Mouse (Mus musculus): ENCODE results near the gene H1foo. TPM values are rescaled to one million over a fixed set of nuclear protein-coding genes. Genes with fewer than 3 reads are reported as not detected.

H1foo gene
- polyA plus RNA-seq, 1 experiment from 2014 or later = not detected

DNA sequence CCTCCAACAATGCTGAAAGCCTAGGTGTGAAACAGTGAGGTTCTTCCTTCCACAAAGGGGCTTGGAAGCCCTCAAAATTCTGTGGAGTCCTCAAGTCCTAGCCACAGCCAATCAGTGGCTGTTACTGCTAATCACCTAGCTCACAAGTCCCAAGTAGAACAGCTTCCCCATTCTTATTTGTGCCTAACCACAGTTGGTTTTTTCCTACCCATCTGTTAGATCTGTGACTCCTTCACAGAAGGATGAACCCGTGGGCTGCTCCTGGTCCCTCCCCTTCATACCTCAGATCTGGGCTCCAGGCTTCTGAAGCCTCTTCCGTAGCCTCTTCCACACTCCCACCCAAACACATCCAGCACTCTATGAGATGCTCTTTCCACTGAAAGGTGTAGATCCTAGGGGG, 37.9 kb upstream of the H1foo start:
- Histone ChIP-seq H3K4me3 (ENCODE audit: low read depth, low read length) (no peak overlapping the region), H3K36me3 (ENCODE audit: control insufficient read depth, insufficient read depth, low read length) (peaks cover 20% of the 10 kb centered on the region), H3K9me3 (ENCODE audit: control insufficient read depth, low read length) (no peaks in the 10 kb centered on the region), H3K27ac (ENCODE audit: low read depth) (no peak overlapping the region), H3K4me1 (replicated peaks; ENCODE audit: control insufficient read depth, insufficient read depth, low read length) (0 out of 2 replicates have a peak, but pooled peaks cover 10% of the 10 kb centered on the region), H3K4me2 (ENCODE audit: low read length) (no peak overlapping the region), H3K27me3 (replicated peaks; ENCODE audit: control insufficient read depth, insufficient read depth, low read length) (no peaks in the 10 kb centered on the region), H3K9ac (ENCODE audit: low read length) (no peak overlapping the region)
- ATAC-seq (replicated peaks; ENCODE audit: low FRiP score, low TSS enrichment, low read depth) = no peak
- 86% methylated on average over 2 of the region's 2 CpGs for WGBS
- no peak for DNase-seq (ENCODE audit: low spot score)

DNA sequence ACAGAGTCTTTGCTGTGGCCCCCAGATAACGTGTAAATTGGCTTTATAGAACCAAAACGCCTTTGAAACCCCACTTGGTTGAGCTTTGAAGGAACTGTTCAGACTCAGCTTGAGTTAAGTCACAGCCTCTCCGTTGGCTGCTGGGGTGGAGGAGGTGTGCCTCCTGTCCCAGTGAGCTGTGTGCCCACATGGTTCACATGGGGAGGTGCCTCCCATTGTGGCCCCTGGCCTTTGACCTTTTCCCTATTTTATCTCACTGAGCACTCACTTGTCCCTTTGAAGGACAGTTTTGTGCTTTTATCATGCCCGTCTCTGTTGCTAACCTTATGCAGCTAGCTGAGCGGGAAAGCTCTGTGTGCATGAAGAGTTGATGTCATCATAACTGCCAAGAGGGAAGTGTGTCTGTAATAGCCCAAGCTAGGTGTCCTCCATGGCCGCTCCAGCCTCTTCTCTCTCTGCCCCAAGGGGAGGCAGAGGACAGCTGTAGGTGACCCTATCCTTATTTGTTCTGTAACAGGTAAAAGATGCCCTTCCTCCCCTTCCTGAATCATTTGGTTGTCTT, 36.2 kb upstream of the H1foo start:
- ATAC-seq (replicated peaks; ENCODE audit: low FRiP score, low TSS enrichment, low read depth) = no peak
- peaks cover 19% of the 10 kb centered on the region for H3K36me3 ChIP-seq (ENCODE audit: control insufficient read depth, insufficient read depth, low read length)
- H3K4me3 ChIP-seq (ENCODE audit: low read depth, low read length) = no peak overlapping the region
- no peaks in the 10 kb centered on the region for H3K27me3 ChIP-seq (replicated peaks; ENCODE audit: control insufficient read depth, insufficient read depth, low read length)
- 0 out of 2 replicates have a peak, but pooled peaks cover 10% of the 10 kb centered on the region for H3K4me1 ChIP-seq (replicated peaks; ENCODE audit: control insufficient read depth, insufficient read depth, low read length)
- H3K4me2 ChIP-seq (ENCODE audit: low read length) = no peak overlapping the region
- H3K9me3 ChIP-seq (ENCODE audit: control insufficient read depth, low read length) = no peaks in the 10 kb centered on the region
- 57% methylated on average over 6 of the region's 6 CpGs for WGBS
- DNase-seq (ENCODE audit: low spot score) = no peak
- no peak overlapping the region for H3K9ac ChIP-seq (ENCODE audit: low read length)
- H3K27ac ChIP-seq (ENCODE audit: low read depth) = no peak overlapping the region

DNA sequence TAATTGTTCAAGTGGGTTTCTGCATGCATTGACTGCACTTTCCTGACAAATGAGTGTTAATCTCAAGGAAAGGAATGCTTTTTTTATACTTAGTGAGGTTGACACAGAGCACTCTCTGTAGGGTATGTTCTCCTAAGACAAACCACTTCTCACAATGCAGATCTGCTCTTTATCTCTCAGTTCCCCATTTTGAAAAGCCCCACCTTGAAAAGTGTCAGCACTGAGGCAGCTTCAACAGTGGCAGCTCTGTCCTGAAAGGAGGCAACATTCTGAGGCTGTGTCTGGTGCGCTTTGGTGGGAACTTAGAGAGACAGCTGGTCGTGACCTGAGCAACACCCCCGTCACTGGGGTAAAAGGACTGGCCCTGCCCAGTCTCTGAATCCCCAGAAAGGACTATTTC, 35.7 kb upstream of the H1foo start:
- Histone ChIP-seq H3K4me2 (ENCODE audit: low read length) (no peak overlapping the region), H3K9me3 (ENCODE audit: control insufficient read depth, low read length) (no peaks in the 10 kb centered on the region), H3K36me3 (ENCODE audit: control insufficient read depth, insufficient read depth, low read length) (peaks cover 13% of the 10 kb centered on the region; the same call in 1 of the 2 replicates), H3K4me1 (replicated peaks; ENCODE audit: control insufficient read depth, insufficient read depth, low read length) (0 out of 2 replicates have a peak, but pooled peaks cover 10% of the 10 kb centered on the region), H3K27ac (ENCODE audit: low read depth) (peak overlapping the region; percentile 51; the same call in 1 of the 2 replicates), H3K9ac (ENCODE audit: low read length) (no peak overlapping the region), H3K27me3 (replicated peaks; ENCODE audit: control insufficient read depth, insufficient read depth, low read length) (no peaks in the 10 kb centered on the region), H3K4me3 (ENCODE audit: low read depth, low read length) (no peak overlapping the region)
- WGBS = 64% methylated on average over 3 of the region's 3 CpGs
- DNase-seq (ENCODE audit: low spot score) (no peak), ATAC-seq (replicated peaks; ENCODE audit: low FRiP score, low TSS enrichment, low read depth) (no peak)

DNA sequence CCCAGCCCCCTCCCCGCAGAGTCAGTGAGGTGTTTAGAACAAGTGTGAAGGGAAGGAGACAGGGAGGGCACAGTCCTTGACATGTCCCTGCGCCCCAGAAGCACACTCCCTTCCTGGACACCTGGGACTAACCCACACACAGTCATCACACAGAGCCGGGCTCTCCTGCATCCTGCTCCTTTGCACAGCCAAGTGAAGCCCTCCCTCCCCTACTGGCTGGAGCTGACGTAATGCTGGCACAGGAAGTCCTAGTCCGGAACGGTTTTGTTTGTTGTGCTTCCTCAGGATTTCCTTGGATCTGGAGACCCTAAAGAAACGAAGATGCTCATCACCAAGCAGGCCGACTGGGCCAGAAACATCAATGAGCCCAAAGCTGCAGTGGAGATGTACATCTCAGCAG, 34.8 kb upstream of the H1foo start:
- Histone ChIP-seq H3K27me3 (replicated peaks; ENCODE audit: control insufficient read depth, insufficient read depth, low read length) (no peaks in the 10 kb centered on the region), H3K27ac (ENCODE audit: low read depth) (peak overlapping the region; percentile 51; the same call in 1 of the 2 replicates), H3K9me3 (ENCODE audit: control insufficient read depth, low read length) (no peaks in the 10 kb centered on the region), H3K4me3 (ENCODE audit: low read depth, low read length) (no peak overlapping the region), H3K36me3 (ENCODE audit: control insufficient read depth, insufficient read depth, low read length) (peaks cover 13% of the 10 kb centered on the region; the same call in 1 of the 2 replicates), H3K9ac (ENCODE audit: low read length) (no peak overlapping the region), H3K4me1 (replicated peaks; ENCODE audit: control insufficient read depth, insufficient read depth, low read length) (0 out of 2 replicates have a peak, but pooled peaks cover 10% of the 10 kb centered on the region), H3K4me2 (ENCODE audit: low read length) (no peak overlapping the region)
- 54% methylated on average over 8 of the region's 8 CpGs for WGBS
- ATAC-seq (replicated peaks; ENCODE audit: low FRiP score, low TSS enrichment, low read depth) (no peak), DNase-seq (ENCODE audit: low spot score) (no peak)

DNA sequence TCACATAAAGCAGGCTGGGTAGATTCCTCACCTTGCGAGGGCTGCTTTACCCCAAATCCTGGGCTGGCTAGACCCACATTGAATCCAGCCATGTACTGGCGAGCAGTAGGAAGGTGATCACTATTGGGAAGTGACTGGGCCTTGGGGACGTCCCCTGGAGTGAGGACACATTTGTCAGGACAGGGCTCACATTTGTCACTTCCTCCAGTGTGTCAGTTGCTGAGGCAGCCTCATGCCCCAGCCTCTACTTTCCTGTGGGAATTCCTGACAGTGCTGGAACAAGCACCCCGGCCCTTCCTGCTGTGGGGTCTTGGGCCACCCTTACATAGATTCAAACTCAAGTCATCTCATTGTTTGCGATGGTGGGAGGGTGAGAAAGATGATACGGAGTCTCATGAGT, 33.0 kb upstream of the H1foo start:
- Histone ChIP-seq H3K36me3 (ENCODE audit: control insufficient read depth, insufficient read depth, low read length) (peaks cover 9% of the 10 kb centered on the region; the same call in 1 of the 2 replicates), H3K4me1 (replicated peaks; ENCODE audit: control insufficient read depth, insufficient read depth, low read length) (0 out of 2 replicates have a peak, but pooled peaks cover 10% of the 10 kb centered on the region), H3K9ac (ENCODE audit: low read length) (no peak overlapping the region), H3K4me3 (ENCODE audit: low read depth, low read length) (no peak overlapping the region), H3K27me3 (replicated peaks; ENCODE audit: control insufficient read depth, insufficient read depth, low read length) (no peaks in the 10 kb centered on the region), H3K9me3 (ENCODE audit: control insufficient read depth, low read length) (no peaks in the 10 kb centered on the region), H3K4me2 (ENCODE audit: low read length) (no peak overlapping the region), H3K27ac (ENCODE audit: low read depth) (no peak overlapping the region)
- DNase-seq (ENCODE audit: low spot score) (no peak), ATAC-seq (replicated peaks; ENCODE audit: low FRiP score, low TSS enrichment, low read depth) (no peak)
- 78% methylated on average over 6 of the region's 6 CpGs for WGBS

DNA sequence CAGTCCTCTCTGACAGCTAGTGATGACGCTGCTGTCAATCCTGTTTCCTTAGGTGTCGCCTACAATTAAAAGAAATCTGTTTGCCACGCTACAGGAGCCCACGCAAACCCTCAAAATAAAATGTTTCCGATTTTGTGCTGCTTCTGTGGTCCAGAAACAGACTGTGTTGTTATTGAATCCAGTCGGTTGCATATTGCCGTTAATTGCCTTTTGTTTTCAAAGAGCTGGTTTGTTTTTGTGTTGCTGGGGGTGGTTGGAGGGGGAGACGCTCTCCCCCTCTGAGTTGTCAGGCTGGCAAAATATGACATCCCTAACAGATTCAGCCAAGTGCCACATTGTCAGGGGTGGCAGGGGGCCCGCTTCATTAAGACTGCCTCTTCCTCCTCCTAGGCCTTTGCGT, 31.3 kb upstream of the H1foo start:
- Histone ChIP-seq H3K27ac (ENCODE audit: low read depth) (no peak overlapping the region), H3K4me2 (ENCODE audit: low read length) (no peak overlapping the region), H3K4me1 (replicated peaks; ENCODE audit: control insufficient read depth, insufficient read depth, low read length) (0 out of 2 replicates have a peak, but pooled peaks cover 6% of the 10 kb centered on the region), H3K36me3 (ENCODE audit: control insufficient read depth, insufficient read depth, low read length) (0 out of 2 replicates have a peak, but pooled peaks cover 8% of the 10 kb centered on the region), H3K9me3 (ENCODE audit: control insufficient read depth, low read length) (no peaks in the 10 kb centered on the region), H3K4me3 (ENCODE audit: low read depth, low read length) (no peak overlapping the region), H3K27me3 (replicated peaks; ENCODE audit: control insufficient read depth, insufficient read depth, low read length) (no peaks in the 10 kb centered on the region), H3K9ac (ENCODE audit: low read length) (no peak overlapping the region)
- WGBS = 91% methylated on average over 10 of the region's 10 CpGs
- no peak for DNase-seq (ENCODE audit: low spot score)
- no peak for ATAC-seq (replicated peaks; ENCODE audit: low FRiP score, low TSS enrichment, low read depth)

DNA sequence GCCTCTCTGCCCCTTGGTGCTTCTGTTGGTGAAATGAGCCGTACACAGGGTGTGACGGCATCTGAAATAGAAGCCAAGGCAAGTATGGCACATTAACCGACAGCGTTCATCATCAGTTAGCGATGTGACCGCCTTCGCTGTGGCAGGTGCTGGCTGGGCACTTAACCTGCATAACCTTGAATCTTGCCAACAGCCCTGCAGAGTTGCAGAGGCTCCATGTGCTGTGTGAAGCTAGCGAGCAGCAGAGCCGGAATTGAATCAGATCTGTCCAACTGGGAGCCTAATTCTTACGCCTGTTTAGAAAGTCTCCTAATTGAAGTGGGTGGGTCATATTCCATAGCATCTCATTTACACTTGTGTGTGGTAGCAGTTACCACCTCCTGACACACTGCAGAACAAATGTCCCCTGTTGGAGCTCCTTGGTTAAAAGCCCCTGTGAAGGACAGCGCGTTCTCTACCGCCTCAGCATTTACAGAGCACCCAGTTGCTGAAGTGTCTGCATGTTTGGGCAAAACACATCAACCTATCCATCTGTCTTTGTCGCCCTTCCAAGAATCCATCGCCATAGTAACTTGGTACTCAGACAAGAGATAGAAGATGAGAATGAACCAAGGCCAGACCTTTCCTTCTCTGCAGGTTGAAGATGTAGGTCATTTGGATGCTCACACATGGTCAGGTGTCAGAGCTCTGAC, 30.1 kb upstream of the H1foo start:
- Histone ChIP-seq H3K9me3 (ENCODE audit: control insufficient read depth, low read length) (no peaks in the 10 kb centered on the region), H3K27ac (ENCODE audit: low read depth) (no peak overlapping the region), H3K4me2 (ENCODE audit: low read length) (no peak overlapping the region), H3K27me3 (replicated peaks; ENCODE audit: control insufficient read depth, insufficient read depth, low read length) (no peaks in the 10 kb centered on the region), H3K4me1 (replicated peaks; ENCODE audit: control insufficient read depth, insufficient read depth, low read length) (no peaks in the 10 kb centered on the region), H3K36me3 (ENCODE audit: control insufficient read depth, insufficient read depth, low read length) (0 out of 2 replicates have a peak, but pooled peaks cover 8% of the 10 kb centered on the region), H3K4me3 (ENCODE audit: low read depth, low read length) (no peak overlapping the region), H3K9ac (ENCODE audit: low read length) (no peak overlapping the region)
- 90% methylated on average over 15 of the region's 15 CpGs for WGBS
- no peak for ATAC-seq (replicated peaks; ENCODE audit: low FRiP score, low TSS enrichment, low read depth)
- DNase-seq (ENCODE audit: low spot score) = no peak

DNA sequence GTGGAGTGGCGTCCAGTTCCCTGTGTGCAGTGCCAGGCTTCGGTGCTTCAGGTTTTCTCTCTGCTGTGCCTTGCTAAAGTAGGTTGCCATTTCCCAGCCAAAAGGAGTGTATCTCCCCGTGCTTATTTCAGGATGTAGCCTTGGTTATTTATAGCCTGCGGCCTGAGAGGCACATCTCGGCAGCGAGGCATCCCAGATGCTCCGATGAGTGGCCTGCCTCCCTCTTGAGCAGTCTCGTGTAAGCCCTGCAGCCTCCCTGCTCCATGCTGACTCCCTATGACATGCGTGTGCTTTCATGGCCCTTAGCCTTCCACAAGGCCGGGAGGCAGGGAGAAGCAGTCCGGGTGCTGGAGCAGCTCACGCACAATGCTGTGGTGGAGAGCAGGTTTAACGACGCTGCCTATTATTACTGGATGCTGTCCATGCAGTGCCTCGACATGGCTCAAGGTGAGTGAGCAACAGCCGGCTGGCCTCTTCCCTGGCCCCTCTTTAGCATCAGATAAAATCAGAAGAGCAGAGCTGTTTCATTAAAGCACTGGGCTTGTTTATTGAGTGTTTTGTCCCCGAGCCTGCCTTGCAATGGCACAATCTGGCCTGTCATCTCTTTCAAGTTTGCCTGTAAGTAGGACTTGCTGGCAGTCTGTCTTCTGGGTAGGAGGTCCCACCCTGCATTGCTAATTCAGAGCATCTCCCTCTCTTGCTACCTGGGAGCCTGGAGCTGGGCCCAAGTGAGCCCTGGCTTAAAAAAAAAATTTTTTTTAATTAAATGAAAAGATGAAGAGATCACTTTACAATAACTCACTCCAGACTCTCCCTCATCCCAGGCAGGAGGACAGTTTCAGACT, 28.9 kb upstream of the H1foo start:
- H3K4me1 ChIP-seq (replicated peaks; ENCODE audit: control insufficient read depth, insufficient read depth, low read length) = no peaks in the 10 kb centered on the region

More for the DNA sequence above, 28.9 kb upstream of the H1foo start:
- no peaks in the 10 kb centered on the region for H3K27me3 ChIP-seq (replicated peaks; ENCODE audit: control insufficient read depth, insufficient read depth, low read length)
- no peak overlapping the region for H3K27ac ChIP-seq (ENCODE audit: low read depth)
- H3K9ac ChIP-seq (ENCODE audit: low read length) = no peak overlapping the region
- no peak overlapping the region for H3K4me2 ChIP-seq (ENCODE audit: low read length)
- no peak overlapping the region for H3K4me3 ChIP-seq (ENCODE audit: low read depth, low read length)
- 51% methylated on average over 17 of the region's 17 CpGs for WGBS
- H3K36me3 ChIP-seq (ENCODE audit: control insufficient read depth, insufficient read depth, low read length) = 0 out of 2 replicates have a peak, but pooled peaks cover 11% of the 10 kb centered on the region
- H3K9me3 ChIP-seq (ENCODE audit: control insufficient read depth, low read length) = no peaks in the 10 kb centered on the region
- ATAC-seq (replicated peaks; ENCODE audit: low FRiP score, low TSS enrichment, low read depth) = no peak
- DNase-seq (ENCODE audit: low spot score) = no peak
